Mouse (Mus musculus): ENCODE results near the gene Wdr74.

DNA sequence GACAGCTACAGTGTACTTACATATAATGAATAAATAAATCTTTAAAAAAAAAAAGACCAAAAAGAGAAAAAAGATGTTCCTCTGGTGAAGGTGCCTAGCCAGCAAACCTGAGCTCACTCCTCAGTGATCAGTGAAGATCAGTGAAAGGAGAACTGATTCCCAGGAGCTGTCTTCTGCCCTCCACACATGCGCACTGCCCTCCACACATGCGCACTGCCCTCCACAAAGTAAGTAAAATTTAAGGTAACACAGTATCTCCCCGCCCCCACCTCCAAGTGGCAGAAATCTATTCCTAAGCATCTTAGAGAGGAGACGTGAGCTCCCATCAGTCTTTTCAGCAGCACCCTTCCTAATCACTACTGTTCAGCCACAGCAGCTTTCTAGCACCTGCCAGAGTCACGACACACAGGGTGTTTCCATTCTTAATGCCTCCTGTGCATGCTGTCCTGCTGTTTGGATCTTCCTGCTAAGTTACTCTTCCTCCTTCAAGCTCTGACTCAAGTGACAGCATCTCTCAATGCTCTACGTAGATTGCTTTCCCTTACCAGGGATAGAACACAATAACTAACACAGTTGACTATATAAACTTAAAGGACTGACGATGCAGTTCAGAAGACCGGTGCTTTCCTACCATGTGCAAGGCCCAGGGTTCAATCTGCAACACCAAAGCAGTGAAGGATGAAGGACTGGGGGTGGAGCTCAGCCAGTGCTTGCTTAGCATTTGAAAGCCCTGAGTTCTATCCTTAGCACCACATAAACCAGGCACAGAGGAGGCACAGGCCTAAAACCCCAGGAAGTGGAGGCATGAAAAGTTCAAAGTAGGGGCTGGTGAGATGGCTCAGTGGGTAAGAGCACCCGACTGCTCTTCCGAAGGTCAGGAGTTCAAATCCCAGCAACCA is 19.5 kb upstream of the Wdr74 start:
- no peak for TF ChIP-seq CTCF (IDR thresholded peaks at IDR 0.05; ENCODE audit: low read depth)
- no peak for TF ChIP-seq EP300 (IDR thresholded peaks at IDR 0.05; ENCODE audit: low read depth)

All from liver, postnatal 0 days (tissue).